Mouse (Mus musculus) neural tube, embryonic 11.5 days (tissue): ENCODE data around the gene Ttc16. TPM values are rescaled to one million over a fixed set of nuclear protein-coding genes. Genes with fewer than 3 reads are reported as not detected.

ENCODE experiments used
- ATAC-seq: fragments of 200-750 bp; cut with Nextera tagmentation; 2 replicates; pipeline ENCODE4 v1.8.0; 2017; ENCODE audit warnings: moderate number of reproducible peaks, mild to moderate bottlenecking, moderate TSS enrichment, moderate library complexity; ENCODE audit not compliant: insufficient read depth, low FRiP score, low TSS enrichment
- DNase-seq: peaks from one replicate; pipeline ENCODE4 v3.0.0-alpha.2; 2015; ENCODE audit warnings: low spot score
- H3K27ac ChIP-seq: fragments of 300-500 bp; sonication (generic); 2 replicates; pipeline ENCODE4 v1.5.1; 2014; ENCODE audit warnings: low read depth, mild to moderate bottlenecking, low read length
- H3K27me3 ChIP-seq: fragments of 300-500 bp; sonication (generic); 2 replicates; pipeline ENCODE4 v1.6.1; 2014; ENCODE audit warnings: mild to moderate bottlenecking, low read length, mixed read lengths; ENCODE audit not compliant: control insufficient read depth, insufficient read depth
- H3K36me3 ChIP-seq: fragments of 300-500 bp; sonication (generic); 2 replicates; pipeline ENCODE4 v1.6.1; 2014; ENCODE audit warnings: mild to moderate bottlenecking, low read length, moderate library complexity, mixed read lengths; ENCODE audit not compliant: control insufficient read depth, insufficient read depth
- H3K4me1 ChIP-seq: fragments of 300-500 bp; sonication (generic); 2 replicates; pipeline ENCODE4 v1.6.1; 2014; ENCODE audit warnings: low read length, mixed read lengths; ENCODE audit not compliant: control insufficient read depth, insufficient read depth
- H3K4me2 ChIP-seq: fragments of 300-500 bp; sonication (generic); 2 replicates; pipeline ENCODE4 v1.6.1; 2014; ENCODE audit warnings: low read depth, mild to moderate bottlenecking, moderate library complexity
- H3K4me3 ChIP-seq: fragments of 300-500 bp; sonication (generic); 2 replicates; pipeline ENCODE4 v1.5.1; 2014; ENCODE audit warnings: low read depth, low read length
- H3K9ac ChIP-seq: fragments of 300-500 bp; sonication (generic); 2 replicates; pipeline ENCODE4 v1.6.1; 2014; ENCODE audit warnings: mild to moderate bottlenecking, low read length
- H3K9me3 ChIP-seq: fragments of 300-500 bp; sonication (generic); 2 replicates; pipeline ENCODE4 v1.6.1; 2016; ENCODE audit warnings: low read length; ENCODE audit not compliant: control insufficient read depth
- WGBS: fragments of 180-500 bp; shearing (Covaris S2); extraction: QIAGEN DNeasy Blood & Tissue Kit; methylation state at CpG from one replicate; pipeline ENCODE4 v1.1.7; 2014; 5-methylcytosine and 5-hydroxymethylcytosine counted together
- polyA plus RNA-seq: library from polyadenylated mRNA; unstranded; fragments of >200 nt; fragmentation: Nextera tagmentation; extraction: Ambion mirVana; gene quantifications from 2 replicates; pipeline ENCODE4 v1.2.1, GENCODE M21; 2014

Ttc16 gene
- polyA plus RNA-seq = 0.27 and 1.1 TPM in 2 replicates

DNA sequence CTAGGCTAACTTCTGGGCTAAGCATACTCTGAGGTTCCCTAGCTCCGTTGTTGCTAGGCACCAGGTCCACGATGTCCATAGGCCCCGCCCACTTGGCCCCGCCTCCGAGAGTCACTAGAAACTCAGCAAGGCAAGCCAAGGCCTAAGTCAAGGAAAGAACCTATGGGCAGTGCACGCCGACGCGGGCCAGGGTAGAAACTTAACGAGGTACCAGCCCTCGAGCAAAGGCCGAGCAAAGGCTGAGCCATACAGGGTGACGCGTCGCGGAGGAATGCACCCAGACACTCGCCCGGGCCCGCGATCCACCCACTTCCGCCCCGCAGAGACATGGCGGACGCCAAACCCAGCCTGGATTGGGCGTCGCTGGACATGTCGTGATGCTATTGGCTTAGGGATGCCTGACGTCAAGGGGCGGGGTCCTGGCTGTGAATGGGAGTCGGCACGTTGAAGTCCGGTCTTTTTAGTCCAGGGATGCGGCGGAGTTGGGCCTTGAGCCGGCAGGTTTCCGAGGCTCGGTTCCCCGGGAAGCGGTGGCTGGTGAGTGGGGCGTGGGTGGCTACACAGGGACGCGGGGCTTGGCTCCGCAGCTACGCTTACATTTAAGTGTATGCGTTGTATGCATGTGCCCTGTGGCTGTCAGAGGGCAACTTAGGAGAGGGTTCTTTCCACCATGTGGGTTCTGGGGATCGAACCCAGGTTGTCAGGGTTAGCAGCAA is at the start of gene Ttc16, which contains the start of gene Ptrh1:
Gene Ttc16 (minus strand): TSS at position 275 of the 716 bp plus-strand sequence.
Gene Ptrh1 (plus strand): TSS at position 428 of the 716 bp plus-strand sequence.
- DNase-seq (peak; percentile 97), ATAC-seq (peak; percentile 97)
- no peaks in the 10 kb centered on the region for H3K9me3 ChIP-seq
- under 1% methylated on average over 46 of the region's 46 CpGs for WGBS
- H3K9ac ChIP-seq = peak within 1 kb of the TSS; percentile 47
- H3K4me1 ChIP-seq = peaks cover 4% of the 10 kb centered on the region; the same call in 1 of the 2 replicates
- H3K4me3 ChIP-seq = peak within 1 kb of the TSS; percentile 53
- no peaks in the 10 kb centered on the region for H3K27me3 ChIP-seq
- H3K27ac ChIP-seq = no peak within 1 kb of the TSS
- H3K36me3 ChIP-seq = no peaks in the 10 kb centered on the region
- H3K4me2 ChIP-seq = peak within 1 kb of the TSS; percentile 79

DNA sequence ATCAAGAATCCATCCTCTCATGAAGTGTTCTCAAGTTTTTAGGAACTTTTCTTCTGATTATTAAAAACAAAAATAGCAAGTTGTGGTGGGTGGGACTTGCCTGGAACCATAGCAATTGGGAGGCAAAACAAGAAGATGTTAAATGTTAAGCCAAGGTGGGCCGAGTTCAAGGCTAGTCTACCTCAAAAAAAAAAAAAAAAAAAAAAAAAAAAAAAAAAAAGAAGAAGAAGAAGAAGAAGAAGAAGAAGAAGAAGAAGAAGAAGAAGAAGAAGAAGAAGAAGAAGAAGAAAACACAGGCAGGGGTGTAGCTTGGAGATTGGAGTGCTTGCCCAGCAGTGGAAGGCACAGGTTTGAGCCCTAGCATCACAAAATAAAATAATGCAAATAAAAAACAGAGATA is 49.3 kb upstream of the Ttc16 start:
- DNase-seq (no peak), ATAC-seq (no peak)
- Histone ChIP-seq H3K9me3 (no peaks in the 10 kb centered on the region), H3K4me1 (peaks cover 19% of the 10 kb centered on the region), H3K36me3 (no peaks in the 10 kb centered on the region; the same call in 1 of the 2 replicates), H3K4me2 (no peak overlapping the region), H3K27ac (peak overlapping the region; percentile 75), H3K9ac (no peak overlapping the region), H3K27me3 (no peaks in the 10 kb centered on the region), H3K4me3 (no peak overlapping the region)
- 89% methylated on average over 1 of the region's 1 CpGs for WGBS

- Histone ChIP-seq H3K36me3 (no peaks in the 10 kb centered on the region; the same call in 1 of the 2 replicates), H3K4me1 (peaks cover 19% of the 10 kb centered on the region), H3K9me3 (no peaks in the 10 kb centered on the region), H3K27me3 (no peaks in the 10 kb centered on the region), H3K9ac (no peak overlapping the region), H3K4me2 (no peak overlapping the region), H3K27ac (peak overlapping the region; percentile 75), H3K4me3 (no peak overlapping the region)
- DNase-seq = peak; percentile 34
- no peak for ATAC-seq
- 28% methylated on average over 8 of the region's 8 CpGs for WGBS
These were observed 48.7 kb upstream of the Ttc16 start for GRCm38 (mm10) chr2:32824181-32824580.

DNA sequence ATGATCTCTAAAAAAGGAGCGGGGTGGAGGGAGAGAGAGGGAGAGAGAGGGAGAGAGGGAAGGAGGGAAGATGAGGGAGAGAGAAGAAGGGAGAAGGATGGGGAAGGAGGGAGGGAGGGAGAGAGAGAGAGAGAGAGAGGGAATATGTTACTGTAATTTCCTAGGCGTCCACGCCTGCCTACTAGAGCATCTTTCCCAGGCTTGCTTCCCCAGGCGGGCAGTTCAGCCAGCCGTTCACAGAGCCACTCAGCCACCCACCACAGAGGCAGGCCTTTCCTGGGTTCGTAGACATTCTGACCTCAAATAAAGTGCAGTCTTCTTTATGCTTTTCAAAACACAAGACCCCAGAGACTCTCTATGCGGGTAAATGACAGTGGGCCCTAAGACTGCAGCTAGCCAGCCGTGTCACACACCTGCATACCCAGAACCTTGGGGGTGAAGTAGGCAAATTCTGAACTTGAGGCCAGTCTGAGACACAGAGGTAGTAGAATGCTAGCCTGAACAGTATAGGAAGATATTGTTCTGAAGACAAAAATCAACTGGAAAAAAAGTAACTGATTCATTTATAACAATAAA is 48.2 kb upstream of the Ttc16 start:
- no peak for ATAC-seq
- no peaks in the 10 kb centered on the region; the same call in 1 of the 2 replicates for H3K36me3 ChIP-seq
- H3K9ac ChIP-seq = no peak overlapping the region; the same call in 1 of the 2 replicates
- no peaks in the 10 kb centered on the region for H3K27me3 ChIP-seq
- H3K27ac ChIP-seq = peak overlapping the region; percentile 75
- no peak overlapping the region for H3K4me3 ChIP-seq
- peaks cover 19% of the 10 kb centered on the region for H3K4me1 ChIP-seq
- WGBS = 47% methylated on average over 8 of the region's 8 CpGs
- no peak for DNase-seq
- H3K4me2 ChIP-seq = no peak overlapping the region
- no peaks in the 10 kb centered on the region for H3K9me3 ChIP-seq

- Histone ChIP-seq H3K9ac (no peak overlapping the region; the same call in 1 of the 2 replicates), H3K4me2 (no peak overlapping the region), H3K9me3 (no peaks in the 10 kb centered on the region), H3K4me3 (no peak overlapping the region), H3K36me3 (no peaks in the 10 kb centered on the region; the same call in none of the 2 replicates), H3K4me1 (peaks cover 19% of the 10 kb centered on the region), H3K27me3 (no peaks in the 10 kb centered on the region), H3K27ac (peak overlapping the region; percentile 75)
- ATAC-seq = no peak
- WGBS = 32% methylated on average over 11 of the region's 11 CpGs
- peak; percentile 40 for DNase-seq
These were observed 47.7 kb upstream of the Ttc16 start for GRCm38 (mm10) chr2:32823153-32823552.

GRCm38 (mm10) chr2:32822643-32823042 is 47.2 kb upstream of the Ttc16 start:
- H3K9ac ChIP-seq = no peak overlapping the region
- no peak overlapping the region for H3K4me3 ChIP-seq
- peak overlapping the region; percentile 75 for H3K27ac ChIP-seq
- 82% methylated on average over 6 of the region's 6 CpGs for WGBS
- no peaks in the 10 kb centered on the region for H3K27me3 ChIP-seq
- DNase-seq (no peak), ATAC-seq (no peak)
- H3K4me1 ChIP-seq = peaks cover 20% of the 10 kb centered on the region
- no peak overlapping the region for H3K4me2 ChIP-seq
- peaks cover 2% of the 10 kb centered on the region for H3K36me3 ChIP-seq
- H3K9me3 ChIP-seq = no peaks in the 10 kb centered on the region

- Histone ChIP-seq H3K4me1 (peaks cover 23% of the 10 kb centered on the region), H3K9ac (no peak overlapping the region), H3K27ac (no peak overlapping the region), H3K4me3 (no peak overlapping the region), H3K27me3 (no peaks in the 10 kb centered on the region), H3K4me2 (no peak overlapping the region), H3K36me3 (peaks cover 2% of the 10 kb centered on the region), H3K9me3 (no peaks in the 10 kb centered on the region)
- ATAC-seq (no peak), DNase-seq (no peak)
- WGBS = 68% methylated on average over 11 of the region's 11 CpGs
These were observed 45.8 kb upstream of the Ttc16 start for GRCm38 (mm10) chr2:32821041-32821802.

GRCm38 (mm10) chr2:32818208-32818607 is 42.8 kb upstream of the Ttc16 start:
- no peak overlapping the region for H3K4me3 ChIP-seq
- peaks cover 10% of the 10 kb centered on the region for H3K4me1 ChIP-seq
- whole genome bisulfite sequencing = 98% methylated on average over 5 of the region's 5 CpGs

More at GRCm38 (mm10) chr2:32818208-32818607, 42.8 kb upstream of the Ttc16 start:
- Histone ChIP-seq H3K27ac (no peak overlapping the region), H3K27me3 (no peaks in the 10 kb centered on the region), H3K9me3 (no peaks in the 10 kb centered on the region), H3K9ac (no peak overlapping the region), H3K4me2 (no peak overlapping the region), H3K36me3 (peaks cover 5% of the 10 kb centered on the region)
- DNase-seq (no peak), ATAC-seq (no peak)
